Mouse (Mus musculus): ENCODE results near the gene Xiap. TPM values are rescaled to one million over a fixed set of nuclear protein-coding genes. Genes with fewer than 3 reads are reported as not detected.
"Not testable (repeated sequence)": the region's sequence is repeated elsewhere in the genome, so short reads cannot be mapped to it uniquely, and the experiment has no call there.

Gene Xiap
- polyA plus RNA-seq (2014; fragmentation: Nextera tagmentation; extraction: Ambion mirVana): 12.9 and 14.1 TPM in 2 replicates

GRCm38 (mm10) chrX:42059282-42060068 is at the start of gene Xiap:
Xiap (plus strand) TSS chrX:42059679.
- Histone ChIP-seq H3K4me1 (replicated peaks; ENCODE audit: control insufficient read depth, insufficient read depth, low read length) (no peaks in the 10 kb centered on the region), H3K27ac (ENCODE audit: low read depth, low read length) (no peak within 1 kb of the TSS), H3K9me3 (ENCODE audit: control insufficient read depth, low read length) (no peaks in the 10 kb centered on the region), H3K27me3 (replicated peaks; ENCODE audit: control insufficient read depth, insufficient read depth, low read length) (no peaks in the 10 kb centered on the region), H3K9ac (ENCODE audit: low read depth, low read length) (no peak within 1 kb of the TSS), H3K4me3 (ENCODE audit: low read depth, low read length) (no peak within 1 kb of the TSS), H3K36me3 (ENCODE audit: control insufficient read depth, insufficient read depth, low read length) (no peaks in the 10 kb centered on the region), H3K4me2 (no peak within 1 kb of the TSS; the same call in 1 of the 2 replicates)
- 57% methylated on average over 5 of the region's 5 CpGs for WGBS
- ATAC-seq (replicated peaks; ENCODE audit: low FRiP score): no peak
- no peak for DNase-seq (ENCODE audit: low spot score)

GRCm38 (mm10) chrX:42012677-42013208 is 46.7 kb upstream of the Xiap start:
- 81% methylated on average over 2 of the region's 2 CpGs for WGBS
- Histone ChIP-seq H3K4me3 (ENCODE audit: low read depth, low read length) (no peak overlapping the region), H3K4me2 (no peak overlapping the region), H3K9ac (ENCODE audit: low read depth, low read length) (no peak overlapping the region), H3K27me3 (replicated peaks; ENCODE audit: control insufficient read depth, insufficient read depth, low read length) (no peaks in the 10 kb centered on the region), H3K27ac (ENCODE audit: low read depth, low read length) (no peak overlapping the region; the same call in 1 of the 2 replicates), H3K9me3 (ENCODE audit: control insufficient read depth, low read length) (no peaks in the 10 kb centered on the region), H3K4me1 (replicated peaks; ENCODE audit: control insufficient read depth, insufficient read depth, low read length) (peaks cover 9% of the 10 kb centered on the region; the same call in 1 of the 2 replicates), H3K36me3 (ENCODE audit: control insufficient read depth, insufficient read depth, low read length) (no peaks in the 10 kb centered on the region)
- DNase-seq (ENCODE audit: low spot score): no peak
- ATAC-seq (replicated peaks; ENCODE audit: low FRiP score): peak; percentile 47; the same call in 1 of the 2 replicates

- DNase-seq (ENCODE audit: low spot score): no peak
- H3K9ac ChIP-seq (ENCODE audit: low read depth, low read length): no peak overlapping the region
- no peak overlapping the region for H3K4me2 ChIP-seq
- H3K4me3 ChIP-seq (ENCODE audit: low read depth, low read length): no peak overlapping the region
- no peaks in the 10 kb centered on the region for H3K27me3 ChIP-seq (replicated peaks; ENCODE audit: control insufficient read depth, insufficient read depth, low read length)
- no peaks in the 10 kb centered on the region for H3K36me3 ChIP-seq (ENCODE audit: control insufficient read depth, insufficient read depth, low read length)
- WGBS: 46% methylated on average over 3 of the region's 3 CpGs
- H3K9me3 ChIP-seq (ENCODE audit: control insufficient read depth, low read length): no peaks in the 10 kb centered on the region
- H3K27ac ChIP-seq (ENCODE audit: low read depth, low read length): peak overlapping the region; percentile 1; the same call in 1 of the 2 replicates
- H3K4me1 ChIP-seq (replicated peaks; ENCODE audit: control insufficient read depth, insufficient read depth, low read length): peaks cover 11% of the 10 kb centered on the region; the same call in 1 of the 2 replicates
- peak; percentile 42 for ATAC-seq (replicated peaks; ENCODE audit: low FRiP score)
These were observed 45.7 kb upstream of the Xiap start for GRCm38 (mm10) chrX:42013776-42014175.

GRCm38 (mm10) chrX:42014502-42014901 is 45.0 kb upstream of the Xiap start:
- Histone ChIP-seq H3K4me3 (ENCODE audit: low read depth, low read length) (no peak overlapping the region), H3K27me3 (replicated peaks; ENCODE audit: control insufficient read depth, insufficient read depth, low read length) (no peaks in the 10 kb centered on the region), H3K4me1 (replicated peaks; ENCODE audit: control insufficient read depth, insufficient read depth, low read length) (peaks cover 11% of the 10 kb centered on the region; the same call in 1 of the 2 replicates), H3K9me3 (ENCODE audit: control insufficient read depth, low read length) (no peaks in the 10 kb centered on the region), H3K27ac (ENCODE audit: low read depth, low read length) (no peak overlapping the region), H3K36me3 (ENCODE audit: control insufficient read depth, insufficient read depth, low read length) (no peaks in the 10 kb centered on the region), H3K9ac (ENCODE audit: low read depth, low read length) (no peak overlapping the region), H3K4me2 (no peak overlapping the region)
- 61% methylated on average over 3 of the region's 3 CpGs for WGBS
- no peak for DNase-seq (ENCODE audit: low spot score)
- no peak for ATAC-seq (replicated peaks; ENCODE audit: low FRiP score)

GRCm38 (mm10) chrX:42018030-42018429 is 41.4 kb upstream of the Xiap start:
- peak; percentile 48; the same call in 1 of the 2 replicates for ATAC-seq (replicated peaks; ENCODE audit: low FRiP score)
- Histone ChIP-seq H3K4me3 (ENCODE audit: low read depth, low read length) (no peak overlapping the region), H3K4me1 (replicated peaks; ENCODE audit: control insufficient read depth, insufficient read depth, low read length) (peaks cover 7% of the 10 kb centered on the region; the same call in 1 of the 2 replicates), H3K27ac (ENCODE audit: low read depth, low read length) (no peak overlapping the region), H3K9ac (ENCODE audit: low read depth, low read length) (0 out of 2 replicates have a peak overlapping the region, but pooled peaks have one; percentile 14), H3K27me3 (replicated peaks; ENCODE audit: control insufficient read depth, insufficient read depth, low read length) (no peaks in the 10 kb centered on the region), H3K9me3 (ENCODE audit: control insufficient read depth, low read length) (no peaks in the 10 kb centered on the region), H3K4me2 (no peak overlapping the region), H3K36me3 (ENCODE audit: control insufficient read depth, insufficient read depth, low read length) (no peaks in the 10 kb centered on the region)
- 50% methylated on average over 1 of the region's 1 CpGs for WGBS
- DNase-seq (ENCODE audit: low spot score): no peak

GRCm38 (mm10) chrX:42019441-42019840 is 40.0 kb upstream of the Xiap start:
- H3K27ac ChIP-seq (ENCODE audit: low read depth, low read length): peak overlapping the region; percentile 50; the same call in 1 of the 2 replicates
- 0 out of 2 replicates have a peak overlapping the region, but pooled peaks have one; percentile 11 for H3K4me2 ChIP-seq
- 56% methylated on average over 2 of the region's 2 CpGs for WGBS
- ATAC-seq (replicated peaks; ENCODE audit: low FRiP score) (peak; percentile 92), DNase-seq (ENCODE audit: low spot score) (no peak)
- H3K4me1 ChIP-seq (replicated peaks; ENCODE audit: control insufficient read depth, insufficient read depth, low read length): peaks cover 5% of the 10 kb centered on the region; the same call in 1 of the 2 replicates
- H3K27me3 ChIP-seq (replicated peaks; ENCODE audit: control insufficient read depth, insufficient read depth, low read length): no peaks in the 10 kb centered on the region
- no peak overlapping the region for H3K4me3 ChIP-seq (ENCODE audit: low read depth, low read length)
- no peaks in the 10 kb centered on the region for H3K9me3 ChIP-seq (ENCODE audit: control insufficient read depth, low read length)
- H3K36me3 ChIP-seq (ENCODE audit: control insufficient read depth, insufficient read depth, low read length): no peaks in the 10 kb centered on the region
- H3K9ac ChIP-seq (ENCODE audit: low read depth, low read length): no peak overlapping the region

- not testable (repeated sequence) for H3K4me2 ChIP-seq; H3K36me3 ChIP-seq (ENCODE audit: control insufficient read depth, insufficient read depth, low read length); H3K4me1 ChIP-seq (replicated peaks; ENCODE audit: control insufficient read depth, insufficient read depth, low read length); H3K27ac ChIP-seq (ENCODE audit: low read depth, low read length); H3K4me3 ChIP-seq (ENCODE audit: low read depth, low read length); H3K9ac ChIP-seq (ENCODE audit: low read depth, low read length); H3K27me3 ChIP-seq (replicated peaks; ENCODE audit: control insufficient read depth, insufficient read depth, low read length); H3K9me3 ChIP-seq (ENCODE audit: control insufficient read depth, low read length); DNase-seq (ENCODE audit: low spot score)
- WGBS: no CpG with 5 or more reads among the region's 3 CpGs
- ATAC-seq (replicated peaks; ENCODE audit: low FRiP score): peak; percentile 63
These were observed 33.6 kb upstream of the Xiap start for GRCm38 (mm10) chrX:42025802-42026440.

GRCm38 (mm10) chrX:42026981-42027380 is 32.5 kb upstream of the Xiap start:
- not testable (repeated sequence) for H3K9me3 ChIP-seq (ENCODE audit: control insufficient read depth, low read length); H3K4me3 ChIP-seq (ENCODE audit: low read depth, low read length); H3K36me3 ChIP-seq (ENCODE audit: control insufficient read depth, insufficient read depth, low read length); ATAC-seq (replicated peaks; ENCODE audit: low FRiP score); H3K4me1 ChIP-seq (replicated peaks; ENCODE audit: control insufficient read depth, insufficient read depth, low read length); H3K9ac ChIP-seq (ENCODE audit: low read depth, low read length); H3K4me2 ChIP-seq; DNase-seq (ENCODE audit: low spot score); H3K27ac ChIP-seq (ENCODE audit: low read depth, low read length); H3K27me3 ChIP-seq (replicated peaks; ENCODE audit: control insufficient read depth, insufficient read depth, low read length)
- 74% methylated on average over 2 of the region's 2 CpGs for WGBS
